Mouse (Mus musculus) midbrain, embryonic 11.5 days (tissue): ENCODE data around the gene Styk1. TPM values are rescaled to one million over a fixed set of nuclear protein-coding genes. Genes with fewer than 3 reads are reported as not detected.

Source experiments
- ATAC-seq: fragments of 200-750 bp; cut with Nextera tagmentation; 2 replicates; pipeline ENCODE4 v1.8.0; 2017; ENCODE audit warnings: moderate TSS enrichment, moderate library complexity; ENCODE audit not compliant: low FRiP score
- DNase-seq: peaks from one replicate; pipeline ENCODE4 v3.0.0; 2015; ENCODE audit warnings: low spot score; ENCODE audit errors: missing footprints
- H3K27ac ChIP-seq: fragments of 300-500 bp; sonication (generic); 2 replicates; pipeline ENCODE4 v1.5.1; 2014; ENCODE audit warnings: low read depth, low read length
- H3K27me3 ChIP-seq: fragments of 300-500 bp; sonication (generic); 2 replicates; pipeline ENCODE4 v1.6.1; 2014; ENCODE audit warnings: mild to moderate bottlenecking, low read length, moderate library complexity, mixed read lengths; ENCODE audit not compliant: control insufficient read depth, insufficient read depth
- H3K36me3 ChIP-seq: fragments of 300-500 bp; sonication (generic); 2 replicates; pipeline ENCODE4 v1.6.1; 2014; ENCODE audit warnings: mild to moderate bottlenecking, low read length, moderate library complexity, mixed read lengths; ENCODE audit not compliant: control insufficient read depth, insufficient read depth
- H3K4me1 ChIP-seq: fragments of 300-500 bp; sonication (generic); 2 replicates; pipeline ENCODE4 v1.6.1; 2014; ENCODE audit warnings: low read length; ENCODE audit not compliant: control insufficient read depth, insufficient read depth
- H3K4me2 ChIP-seq: fragments of 300-500 bp; sonication (generic); 2 replicates; pipeline ENCODE4 v1.6.1; 2014; ENCODE audit warnings: mild to moderate bottlenecking, moderate library complexity
- H3K4me3 ChIP-seq: fragments of 300-500 bp; sonication (generic); 2 replicates; pipeline ENCODE4 v1.5.1; 2014; ENCODE audit warnings: low read depth, low read length
- H3K9ac ChIP-seq: fragments of 300-500 bp; sonication (generic); 2 replicates; pipeline ENCODE4 v1.6.1; 2014; ENCODE audit warnings: low read length
- H3K9me3 ChIP-seq: fragments of 300-500 bp; sonication (generic); 2 replicates; pipeline ENCODE4 v1.6.1; 2016; ENCODE audit warnings: low read length; ENCODE audit not compliant: control insufficient read depth
- WGBS: fragments of 180-500 bp; shearing (Covaris S2); extraction: QIAGEN DNeasy Blood & Tissue Kit; methylation state at CpG from one replicate; pipeline ENCODE4 v1.1.7; 2014; 5-methylcytosine and 5-hydroxymethylcytosine counted together
- polyA plus RNA-seq: library from polyadenylated mRNA; unstranded; fragments of >200 nt; fragmentation: Nextera tagmentation; extraction: Ambion mirVana; gene quantifications from 2 replicates; pipeline ENCODE4 v1.2.1, GENCODE M21; 2014

The Styk1 gene
- polyA plus RNA-seq, 1 experiment from 2014 or later, result 0.86 TPM

- no peak overlapping the region for H3K27ac ChIP-seq
- peaks cover 12% of the 10 kb centered on the region; the same call in 1 of the 2 replicates for H3K4me1 ChIP-seq
- no peaks in the 10 kb centered on the region for H3K36me3 ChIP-seq
- 48% methylated on average over 9 of the region's 9 CpGs for WGBS
- H3K9ac ChIP-seq, result peak overlapping the region; percentile 89
- DNase-seq, result no peak
- no peaks in the 10 kb centered on the region for H3K9me3 ChIP-seq
- peak overlapping the region; percentile 51 for H3K4me2 ChIP-seq
- ATAC-seq, result no peak
- no peaks in the 10 kb centered on the region for H3K27me3 ChIP-seq
- H3K4me3 ChIP-seq, result peak overlapping the region; percentile 80
Observed at GRCm38 (mm10) chr6:131386416-131387019, 33.1 kb upstream of the Styk1 start.

GRCm38 (mm10) chr6:131385469-131385868 is 32.1 kb upstream of the Styk1 start:
- H3K4me1 ChIP-seq, result peaks cover 12% of the 10 kb centered on the region; the same call in 1 of the 2 replicates
- WGBS, result 92% methylated on average over 1 of the region's 1 CpGs
- no peak overlapping the region for H3K4me2 ChIP-seq
- DNase-seq, result no peak
- no peak overlapping the region for H3K27ac ChIP-seq
- no peaks in the 10 kb centered on the region for H3K9me3 ChIP-seq
- no peak for ATAC-seq
- H3K27me3 ChIP-seq, result no peaks in the 10 kb centered on the region
- no peaks in the 10 kb centered on the region; the same call in 1 of the 2 replicates for H3K36me3 ChIP-seq
- H3K4me3 ChIP-seq, result no peak overlapping the region
- H3K9ac ChIP-seq, result no peak overlapping the region

- H3K27ac ChIP-seq, result no peak overlapping the region
- no peaks in the 10 kb centered on the region; the same call in 1 of the 2 replicates for H3K36me3 ChIP-seq
- 70% methylated on average over 6 of the region's 6 CpGs for WGBS
- ATAC-seq, result no peak
- no peaks in the 10 kb centered on the region for H3K27me3 ChIP-seq
- no peak overlapping the region for H3K4me3 ChIP-seq
- H3K4me2 ChIP-seq, result no peak overlapping the region
- H3K4me1 ChIP-seq, result peaks cover 12% of the 10 kb centered on the region; the same call in 1 of the 2 replicates
- H3K9me3 ChIP-seq, result no peaks in the 10 kb centered on the region
- no peak for DNase-seq
- H3K9ac ChIP-seq, result no peak overlapping the region
Observed at GRCm38 (mm10) chr6:131383713-131384330, 30.4 kb upstream of the Styk1 start.

- no peaks in the 10 kb centered on the region for H3K27me3 ChIP-seq
- H3K4me1 ChIP-seq, result peaks cover 10% of the 10 kb centered on the region; the same call in 1 of the 2 replicates
- H3K4me2 ChIP-seq, result no peak overlapping the region
- no peaks in the 10 kb centered on the region for H3K9me3 ChIP-seq
- H3K9ac ChIP-seq, result no peak overlapping the region
- H3K4me3 ChIP-seq, result no peak overlapping the region
- ATAC-seq, result no peak
- DNase-seq, result no peak
- H3K36me3 ChIP-seq, result peaks cover 2% of the 10 kb centered on the region; the same call in 1 of the 2 replicates
- WGBS, result 81% methylated on average over 3 of the region's 3 CpGs
- H3K27ac ChIP-seq, result no peak overlapping the region
Observed at GRCm38 (mm10) chr6:131382984-131383337, 29.6 kb upstream of the Styk1 start.

- no peak overlapping the region for H3K4me3 ChIP-seq
- no peaks in the 10 kb centered on the region for H3K27me3 ChIP-seq
- H3K9ac ChIP-seq, result no peak overlapping the region
- ATAC-seq (no peak), DNase-seq (no peak)
- peaks cover 4% of the 10 kb centered on the region for H3K36me3 ChIP-seq
- H3K4me2 ChIP-seq, result no peak overlapping the region
- H3K4me1 ChIP-seq, result peaks cover 10% of the 10 kb centered on the region; the same call in 1 of the 2 replicates
- no peak overlapping the region for H3K27ac ChIP-seq
- WGBS, result 60% methylated on average over 14 of the region's 14 CpGs
- no peaks in the 10 kb centered on the region for H3K9me3 ChIP-seq
Observed at GRCm38 (mm10) chr6:131382232-131382983, 29.0 kb upstream of the Styk1 start.

GRCm38 (mm10) chr6:131378858-131379428 is 25.5 kb upstream of the Styk1 start:
- WGBS, result 95% methylated on average over 18 of the region's 18 CpGs
- ATAC-seq, result no peak
- Histone ChIP-seq H3K4me2 (no peak overlapping the region), H3K36me3 (peaks cover 9% of the 10 kb centered on the region), H3K4me3 (no peak overlapping the region), H3K9me3 (no peaks in the 10 kb centered on the region), H3K4me1 (no peaks in the 10 kb centered on the region), H3K27ac (no peak overlapping the region), H3K9ac (no peak overlapping the region), H3K27me3 (no peaks in the 10 kb centered on the region)
- DNase-seq, result no peak

GRCm38 (mm10) chr6:131377378-131377777 is 24.0 kb upstream of the Styk1 start:
- no peaks in the 10 kb centered on the region for H3K27me3 ChIP-seq
- no peaks in the 10 kb centered on the region for H3K9me3 ChIP-seq
- no peak overlapping the region for H3K4me2 ChIP-seq
- ATAC-seq, result no peak
- WGBS, result 90% methylated on average over 5 of the region's 5 CpGs
- H3K9ac ChIP-seq, result no peak overlapping the region
- no peak for DNase-seq
- no peaks in the 10 kb centered on the region for H3K4me1 ChIP-seq
- no peak overlapping the region for H3K4me3 ChIP-seq
- no peak overlapping the region for H3K27ac ChIP-seq
- H3K36me3 ChIP-seq, result peaks cover 11% of the 10 kb centered on the region

- no peak overlapping the region for H3K27ac ChIP-seq
- DNase-seq (no peak), ATAC-seq (no peak)
- no peak overlapping the region for H3K4me3 ChIP-seq
- H3K27me3 ChIP-seq, result no peaks in the 10 kb centered on the region
- no peak overlapping the region for H3K9ac ChIP-seq
- no peak overlapping the region for H3K4me2 ChIP-seq
- H3K36me3 ChIP-seq, result peaks cover 11% of the 10 kb centered on the region; the same call in 1 of the 2 replicates
- WGBS, result 91% methylated on average over 13 of the region's 13 CpGs
- H3K9me3 ChIP-seq, result no peaks in the 10 kb centered on the region
- no peaks in the 10 kb centered on the region for H3K4me1 ChIP-seq
Observed at GRCm38 (mm10) chr6:131374594-131375340, 21.4 kb upstream of the Styk1 start.
